Comparison of ENCODE assay signal across 18 mouse cellular contexts in genomic region chrX:120285522-120285921, GRCm38 (mm10). TPM values are rescaled to one million over a fixed set of nuclear protein-coding genes. Genes with fewer than 3 reads are reported as not detected.
DNase-seq lines count a peak whose midpoint lies in the region; ATAC-seq and TF ChIP-seq lines count a peak whose summit lies in the region.
"Had no signal": no experiment of that assay in that cellular context is flagged by ENCODE, and none has a peak within 500 bp of the region (broad histone marks: within the 10 kb centered on the region; RNA-seq: fewer than 3 reads in every experiment).

No protein-coding gene starts in this region.

- H3K4me3 ChIP-seq in hindbrain, embryonic 11.5 days (ENCODE audit: low read depth, low read length), result no peak overlapping the region
- H3K4me3 ChIP-seq in hindbrain, embryonic 12.5 days, result no peak overlapping the region
- no peak overlapping the region for H3K4me3 ChIP-seq in liver, postnatal 0 days (ENCODE audit: low read depth, low read length)
- no peak overlapping the region for H3K4me3 ChIP-seq in liver, embryonic 12.5 days
- H3K4me3 ChIP-seq in embryonic facial prominence, embryonic 14.5 days (ENCODE audit: low read depth, low read length), result no peak overlapping the region
- H3K4me3 ChIP-seq in kidney, embryonic 16.5 days (ENCODE audit: low read length), result no peak overlapping the region
- H3K4me3 ChIP-seq: heart, embryonic 15.5 days; stomach, embryonic 15.5 days had no signal

- H3K4me1 ChIP-seq in hindbrain, embryonic 11.5 days (replicated peaks; ENCODE audit: control insufficient read depth, insufficient read depth, low read length), result no peaks in the 10 kb centered on the region
- no peaks in the 10 kb centered on the region for H3K4me1 ChIP-seq in hindbrain, embryonic 12.5 days
- H3K4me1 ChIP-seq in liver, postnatal 0 days (ENCODE audit: insufficient read depth), result no peaks in the 10 kb centered on the region
- H3K4me1 ChIP-seq in liver, embryonic 12.5 days, result no peaks in the 10 kb centered on the region
- H3K4me1 ChIP-seq in embryonic facial prominence, embryonic 14.5 days (ENCODE audit: control insufficient read depth, insufficient read depth, low read length), result no peaks in the 10 kb centered on the region
- H3K4me1 ChIP-seq in kidney, embryonic 16.5 days (ENCODE audit: insufficient read depth, low read length), result no peaks in the 10 kb centered on the region
- H3K4me1 ChIP-seq: heart, embryonic 15.5 days; stomach, embryonic 15.5 days had no signal

- H3K27ac ChIP-seq in hindbrain, embryonic 11.5 days (ENCODE audit: low read depth, low read length), result no peak overlapping the region
- no peak overlapping the region for H3K27ac ChIP-seq in hindbrain, embryonic 12.5 days
- H3K27ac ChIP-seq in liver, postnatal 0 days (ENCODE audit: low read depth), result no peak overlapping the region
- H3K27ac ChIP-seq in liver, embryonic 12.5 days, result no peak overlapping the region
- H3K27ac ChIP-seq in embryonic facial prominence, embryonic 14.5 days (replicated peaks; ENCODE audit: low read depth, low read length), result no peak overlapping the region
- H3K27ac ChIP-seq in kidney, embryonic 16.5 days (ENCODE audit: low read length), result no peak overlapping the region
- H3K27ac ChIP-seq: heart, embryonic 15.5 days; stomach, embryonic 15.5 days had no signal

- no peaks in the 10 kb centered on the region for H3K36me3 ChIP-seq in hindbrain, embryonic 11.5 days (ENCODE audit: control insufficient read depth, insufficient read depth, low read length)
- H3K36me3 ChIP-seq in hindbrain, embryonic 12.5 days, result no peaks in the 10 kb centered on the region
- no peaks in the 10 kb centered on the region for H3K36me3 ChIP-seq in liver, postnatal 0 days (replicated peaks; ENCODE audit: insufficient read depth, low read length)
- H3K36me3 ChIP-seq in liver, embryonic 12.5 days, result no peaks in the 10 kb centered on the region
- no peaks in the 10 kb centered on the region for H3K36me3 ChIP-seq in embryonic facial prominence, embryonic 14.5 days (ENCODE audit: control insufficient read depth, insufficient read depth, low read length)
- H3K36me3 ChIP-seq in kidney, embryonic 16.5 days (ENCODE audit: insufficient read depth, low read length), result no peaks in the 10 kb centered on the region
- H3K36me3 ChIP-seq: heart, embryonic 15.5 days; stomach, embryonic 15.5 days had no signal

- 0 out of 2 replicates have a peak, but pooled peaks have one; percentile 7 for TF ChIP-seq CTCF in liver, postnatal 0 days (IDR thresholded peaks at IDR 0.05; ENCODE audit: low read depth)

- TF ChIP-seq EP300 in liver, postnatal 0 days (IDR thresholded peaks at IDR 0.05; ENCODE audit: low read depth), result no peak

- H3K9me3 ChIP-seq in hindbrain, embryonic 11.5 days (ENCODE audit: control insufficient read depth, low read length), result no peaks in the 10 kb centered on the region
- no peaks in the 10 kb centered on the region for H3K9me3 ChIP-seq in hindbrain, embryonic 12.5 days (replicated peaks)
- H3K9me3 ChIP-seq in liver, postnatal 0 days (ENCODE audit: low read length), result no peaks in the 10 kb centered on the region
- H3K9me3 ChIP-seq in liver, embryonic 12.5 days (replicated peaks), result no peaks in the 10 kb centered on the region
- H3K9me3 ChIP-seq in embryonic facial prominence, embryonic 14.5 days (ENCODE audit: control insufficient read depth, low read length), result no peaks in the 10 kb centered on the region
- H3K9me3 ChIP-seq in kidney, embryonic 16.5 days (ENCODE audit: low read length), result no peaks in the 10 kb centered on the region
- H3K9me3 ChIP-seq: heart, embryonic 15.5 days; stomach, embryonic 15.5 days had no signal

- no peak overlapping the region for H3K4me2 ChIP-seq in hindbrain, embryonic 11.5 days (replicated peaks; ENCODE audit: low read depth, low read length)
- no peak overlapping the region for H3K4me2 ChIP-seq in hindbrain, embryonic 12.5 days (replicated peaks)
- H3K4me2 ChIP-seq in liver, postnatal 0 days (ENCODE audit: low read depth, low read length), result no peak overlapping the region
- no peak overlapping the region for H3K4me2 ChIP-seq in liver, embryonic 12.5 days
- no peak overlapping the region for H3K4me2 ChIP-seq in embryonic facial prominence, embryonic 14.5 days (ENCODE audit: low read depth, low read length)
- H3K4me2 ChIP-seq in kidney, embryonic 16.5 days (replicated peaks; ENCODE audit: low read depth, low read length), result no peak overlapping the region
- H3K4me2 ChIP-seq: heart, embryonic 15.5 days; midbrain, embryonic 11.5 days; stomach, embryonic 15.5 days had no signal

- no peak for ATAC-seq in hindbrain, embryonic 11.5 days (ENCODE audit: low FRiP score)
- ATAC-seq in hindbrain, embryonic 12.5 days (ENCODE audit: low FRiP score), result no peak
- ATAC-seq in liver, postnatal 0 days, result no peak
- no peak for ATAC-seq in liver, embryonic 12.5 days
- ATAC-seq in embryonic facial prominence, embryonic 14.5 days (ENCODE audit: low read depth), result no peak
- ATAC-seq in kidney, embryonic 16.5 days (ENCODE audit: low FRiP score, low TSS enrichment), result no peak

- no peak overlapping the region for H3K9ac ChIP-seq in hindbrain, embryonic 11.5 days (ENCODE audit: low read depth, low read length)
- H3K9ac ChIP-seq in hindbrain, embryonic 12.5 days, result no peak overlapping the region
- H3K9ac ChIP-seq in liver, postnatal 0 days (replicated peaks), result no peak overlapping the region
- no peak overlapping the region for H3K9ac ChIP-seq in liver, embryonic 12.5 days
- H3K9ac ChIP-seq in embryonic facial prominence, embryonic 14.5 days (ENCODE audit: low read depth, low read length), result no peak overlapping the region
- H3K9ac ChIP-seq in kidney, embryonic 16.5 days (replicated peaks; ENCODE audit: low read length), result no peak overlapping the region
- H3K9ac ChIP-seq: heart, embryonic 15.5 days; stomach, embryonic 15.5 days had no signal

- no peaks in the 10 kb centered on the region for H3K27me3 ChIP-seq in hindbrain, embryonic 11.5 days (ENCODE audit: control insufficient read depth, insufficient read depth, low read length)
- H3K27me3 ChIP-seq in hindbrain, embryonic 12.5 days, result no peaks in the 10 kb centered on the region
- H3K27me3 ChIP-seq in liver, postnatal 0 days (ENCODE audit: insufficient read depth, low read length), result 0 out of 2 replicates have a peak, but pooled peaks cover 12% of the 10 kb centered on the region
- peaks cover 14% of the 10 kb centered on the region for H3K27me3 ChIP-seq in liver, embryonic 12.5 days (replicated peaks)
- no peaks in the 10 kb centered on the region for H3K27me3 ChIP-seq in embryonic facial prominence, embryonic 14.5 days (replicated peaks; ENCODE audit: control insufficient read depth, insufficient read depth, low read length)
- no peaks in the 10 kb centered on the region; the same call in 1 of the 2 replicates for H3K27me3 ChIP-seq in kidney, embryonic 16.5 days (ENCODE audit: insufficient read depth, low read length)
- H3K27me3 ChIP-seq: CH12.LX; heart, embryonic 15.5 days; stomach, embryonic 15.5 days had no signal

- peak; percentile 3 for DNase-seq in hindbrain, embryonic 11.5 days (ENCODE audit: low spot score)
- no peak for DNase-seq in liver, postnatal 0 days
- peak; percentile 7 for DNase-seq in MEL-GATA-1-ER (ENCODE audit: extremely low read depth, low read depth)
- peak; percentile 17 for DNase-seq in embryonic facial prominence, embryonic 14.5 days (ENCODE audit: low spot score)
- DNase-seq in cerebellum, adult 18-20 months, result no peak
- DNase-seq: adrenal gland, adult 8-10 months; kidney, postnatal 36 days; liver; lung, postnatal 10 days; thymus, postnatal 14 days had no signal

RNA-seq across cellular contexts. Expression of gene Pcdh11x, which starts 4.5 kb away (rescaled TPM):
- polyA plus RNA-seq in hindbrain, embryonic 11.5 days (2014; fragmentation: Nextera tagmentation; extraction: Ambion mirVana), result 2.4 and 3.7 TPM in 2 replicates
- polyA plus RNA-seq in hindbrain, embryonic 12.5 days (2016; fragmentation: Nextera tagmentation; extraction: Ambion mirVana), result 6.8 and 8.3 TPM in 2 replicates
- polyA plus RNA-seq in liver, postnatal 0 days (2015; fragmentation: Nextera tagmentation; extraction: Ambion mirVana), result 0.04 and 0.14 TPM in 2 replicates
- 0.48 and 0.87 TPM in 2 replicates for polyA plus RNA-seq in liver, embryonic 12.5 days (2016; fragmentation: Nextera tagmentation; extraction: Ambion mirVana)
- 5.5 and 7.4 TPM in 2 replicates for polyA plus RNA-seq in embryonic facial prominence, embryonic 14.5 days (2014; fragmentation: Nextera tagmentation; extraction: Ambion mirVana)
- polyA plus RNA-seq in kidney, embryonic 16.5 days (2015; fragmentation: Nextera tagmentation; extraction: Ambion mirVana), result 1.3 and 1.9 TPM in 2 replicates

RNA-seq across cellular contexts. Expression of gene H2afb3, which starts 27.4 kb away (rescaled TPM):
- not detected in 2 replicates for polyA plus RNA-seq in hindbrain, embryonic 11.5 days (2014; fragmentation: Nextera tagmentation; extraction: Ambion mirVana)
- polyA plus RNA-seq in hindbrain, embryonic 12.5 days (2016; fragmentation: Nextera tagmentation; extraction: Ambion mirVana), result not detected in 2 replicates
- not detected in 2 replicates for polyA plus RNA-seq in liver, postnatal 0 days (2015; fragmentation: Nextera tagmentation; extraction: Ambion mirVana)
- polyA plus RNA-seq in liver, embryonic 12.5 days (2016; fragmentation: Nextera tagmentation; extraction: Ambion mirVana), result not detected in 2 replicates
- not detected in 2 replicates for polyA plus RNA-seq in embryonic facial prominence, embryonic 14.5 days (2014; fragmentation: Nextera tagmentation; extraction: Ambion mirVana)
- polyA plus RNA-seq in kidney, embryonic 16.5 days (2015; fragmentation: Nextera tagmentation; extraction: Ambion mirVana), result not detected in 2 replicates
- polyA plus RNA-seq: frontal cortex, adult 2 months; heart, embryonic 15.5 days; midbrain, embryonic 11.5 days; stomach, embryonic 15.5 days had no signal

Comparison
In these comparisons a context has a peak if more than half of its experiments do, and no peak if none do; other contexts are left out.
1. DNase-seq: peak in hindbrain, embryonic 11.5 days (single experiment), MEL-GATA-1-ER (single experiment) and embryonic facial prominence, embryonic 14.5 days (single experiment); none in liver, postnatal 0 days (single experiment) and cerebellum, adult 18-20 months (0 of 2).